Mouse (Mus musculus) heart, embryonic 10.5 days (tissue): ENCODE results near the gene Fam209. TPM values are rescaled to one million over a fixed set of nuclear protein-coding genes. Genes with fewer than 3 reads are reported as not detected.

Experiments
- DNase-seq: peaks from one replicate; pipeline ENCODE4 v3.0.0-alpha.2; 2017; ENCODE audit warnings: low spot score
- H3K27ac ChIP-seq: fragments of 300-500 bp; sonication (generic); 2 replicates; pipeline ENCODE4 v1.5.1; 2016; ENCODE audit warnings: mild to moderate bottlenecking
- H3K27me3 ChIP-seq: fragments of 300-500 bp; sonication (generic); 2 replicates; pipeline ENCODE4 v1.6.1; 2016; ENCODE audit warnings: mild to moderate bottlenecking; ENCODE audit not compliant: poor library complexity, insufficient read depth, severe bottlenecking
- H3K36me3 ChIP-seq: fragments of 300-500 bp; sonication (generic); 2 replicates; pipeline ENCODE4 v1.6.1; 2016; ENCODE audit warnings: mild to moderate bottlenecking, moderate library complexity
- H3K4me1 ChIP-seq: fragments of 300-500 bp; sonication (generic); 2 replicates; pipeline ENCODE4 v1.6.1; 2016; ENCODE audit warnings: mild to moderate bottlenecking
- H3K4me3 ChIP-seq: fragments of 300-500 bp; sonication (generic); 2 replicates; pipeline ENCODE4 v1.5.1; 2016; ENCODE audit warnings: mild to moderate bottlenecking, moderate library complexity
- H3K9me3 ChIP-seq: fragments of 300-500 bp; sonication (generic); 2 replicates; pipeline ENCODE4 v1.6.1; 2016; ENCODE audit warnings: mild to moderate bottlenecking, moderate library complexity
- WGBS: fragments of 180-500 bp; shearing (Covaris S2); methylation state at CpG from one replicate; pipeline ENCODE4 v1.1.7; 2016; 5-methylcytosine and 5-hydroxymethylcytosine counted together
- polyA plus RNA-seq: library from polyadenylated mRNA; unstranded; fragments of >200 nt; fragmentation: Nextera tagmentation; extraction: Ambion mirVana; gene quantifications from 2 replicates; pipeline ENCODE4 v1.2.1, GENCODE M21; 2016

Fam209 gene
- polyA plus RNA-seq, 1 experiment from 2014 or later: not detected

- no peaks in the 10 kb centered on the region for H3K36me3 ChIP-seq
- no peak for DNase-seq
- 79% methylated on average over 14 of the region's 14 CpGs for WGBS
Measured at GRCm38 (mm10) chr2:172483766-172484413, 11.6 kb downstream of the Fam209 start.

DNA sequence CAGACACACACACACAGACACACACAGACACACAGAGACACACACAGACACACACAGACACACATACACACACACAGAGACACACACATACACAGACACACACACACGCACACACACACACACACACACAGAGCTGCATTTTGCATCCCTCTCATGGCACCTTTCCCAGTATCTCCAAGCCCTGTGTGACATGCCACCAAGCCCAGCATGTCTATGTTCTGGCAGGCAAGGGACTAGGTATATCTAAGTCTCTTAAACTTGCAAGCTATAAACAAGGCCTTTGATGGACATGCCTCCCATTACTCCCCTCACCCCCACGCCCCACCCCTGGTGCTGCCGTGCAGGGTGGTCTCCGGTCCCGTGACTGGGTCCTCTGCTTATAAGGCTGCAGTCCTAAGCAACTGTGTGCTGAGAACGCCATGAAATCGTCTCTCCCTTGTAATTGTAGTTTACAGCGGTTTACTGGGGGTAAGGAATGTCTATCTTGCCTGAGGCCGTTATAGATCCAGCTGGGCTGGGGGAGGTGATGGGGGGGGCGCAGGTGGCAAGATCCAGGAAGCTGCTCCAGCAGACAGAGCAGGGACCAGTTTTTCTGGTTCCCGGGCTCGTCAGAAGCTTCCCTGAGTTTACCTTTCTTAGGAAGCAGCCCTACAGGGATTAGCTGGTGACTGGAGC, 12.5 kb downstream of the Fam209 start:
- whole genome bisulfite sequencing: 48% methylated on average over 12 of the region's 12 CpGs
- Histone ChIP-seq H3K4me3 (no peak overlapping the region), H3K27me3 (no peaks in the 10 kb centered on the region), H3K36me3 (no peaks in the 10 kb centered on the region), H3K27ac (0 out of 2 replicates have a peak overlapping the region, but pooled peaks have one; percentile 29), H3K9me3 (no peaks in the 10 kb centered on the region), H3K4me1 (0 out of 2 replicates have a peak, but pooled peaks cover 6% of the 10 kb centered on the region)
- DNase-seq: no peak

More at GRCm38 (mm10) chr2:172483766-172484413, 11.6 kb downstream of the Fam209 start:
- no peaks in the 10 kb centered on the region for H3K9me3 ChIP-seq
- no peak overlapping the region for H3K27ac ChIP-seq
- 0 out of 2 replicates have a peak, but pooled peaks cover 6% of the 10 kb centered on the region for H3K4me1 ChIP-seq
- no peak overlapping the region for H3K4me3 ChIP-seq
- no peaks in the 10 kb centered on the region for H3K27me3 ChIP-seq

GRCm38 (mm10) chr2:172496736-172497345, 24.5 kb downstream of the Fam209 start:
- H3K27me3 ChIP-seq: no peaks in the 10 kb centered on the region
- H3K36me3 ChIP-seq: no peaks in the 10 kb centered on the region
- H3K4me3 ChIP-seq: no peak overlapping the region
- H3K27ac ChIP-seq: no peak overlapping the region
- H3K4me1 ChIP-seq: peaks cover 9% of the 10 kb centered on the region
- no peak for DNase-seq
- 64% methylated on average over 8 of the region's 8 CpGs for WGBS
- no peaks in the 10 kb centered on the region for H3K9me3 ChIP-seq

DNA sequence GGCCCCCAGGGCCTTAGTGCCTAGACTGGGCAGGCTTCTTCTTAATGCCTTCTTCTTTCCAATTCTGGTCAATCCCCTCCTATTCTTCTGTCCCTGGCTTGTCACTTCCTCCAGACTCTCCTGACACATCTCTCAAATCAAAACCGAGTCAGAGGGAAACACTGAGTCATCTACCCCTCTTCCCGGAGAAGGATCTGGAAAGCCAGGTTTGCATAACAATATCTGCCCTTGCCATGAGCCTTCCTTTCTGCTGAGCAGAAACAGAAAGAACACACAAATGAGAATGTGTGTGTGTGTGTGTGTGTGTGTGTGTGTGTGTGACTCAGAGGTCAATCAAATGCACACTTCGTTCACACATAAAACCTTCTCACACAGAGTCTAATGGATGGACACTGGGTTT, 26.5 kb downstream of the Fam209 start:
- Histone ChIP-seq H3K9me3 (no peaks in the 10 kb centered on the region), H3K36me3 (no peaks in the 10 kb centered on the region), H3K27ac (no peak overlapping the region), H3K4me3 (no peak overlapping the region), H3K27me3 (no peaks in the 10 kb centered on the region), H3K4me1 (peaks cover 9% of the 10 kb centered on the region)
- no peak for DNase-seq
- 47% methylated on average over 3 of the region's 3 CpGs for WGBS

- Histone ChIP-seq H3K9me3 (no peaks in the 10 kb centered on the region), H3K27me3 (no peaks in the 10 kb centered on the region), H3K36me3 (no peaks in the 10 kb centered on the region), H3K4me1 (peaks cover 9% of the 10 kb centered on the region), H3K27ac (no peak overlapping the region), H3K4me3 (no peak overlapping the region)
- no peak for DNase-seq
- 22% methylated on average over 7 of the region's 7 CpGs for WGBS
Measured at GRCm38 (mm10) chr2:172500752-172501316, 28.5 kb downstream of the Fam209 start.

DNA sequence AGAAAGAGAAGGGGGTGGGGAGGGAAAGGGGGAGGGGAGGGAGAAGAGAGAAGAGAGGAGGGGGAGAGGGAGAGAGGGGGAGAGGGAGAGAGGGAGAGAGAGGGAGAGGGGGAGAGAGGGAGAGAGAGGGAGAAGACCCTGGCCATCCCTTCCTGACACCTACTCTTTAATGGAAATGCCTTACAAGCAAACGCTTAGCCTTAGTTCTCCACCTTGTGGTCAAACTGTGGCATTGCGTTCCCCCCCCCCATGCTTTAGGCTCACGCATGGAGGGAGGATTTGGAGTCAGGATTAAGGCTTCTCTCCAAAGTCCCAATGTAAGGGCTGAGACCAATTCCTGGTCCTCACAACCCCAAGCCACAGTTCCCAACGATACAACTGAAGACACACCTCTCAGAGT, 29.0 kb downstream of the Fam209 start:
- Histone ChIP-seq H3K4me3 (no peak overlapping the region), H3K27me3 (no peaks in the 10 kb centered on the region), H3K27ac (no peak overlapping the region), H3K4me1 (peaks cover 9% of the 10 kb centered on the region), H3K9me3 (no peaks in the 10 kb centered on the region), H3K36me3 (no peaks in the 10 kb centered on the region)
- WGBS: 2% methylated on average over 4 of the region's 4 CpGs
- DNase-seq: no peak

- 46% methylated on average over 14 of the region's 14 CpGs for WGBS
- Histone ChIP-seq H3K36me3 (no peaks in the 10 kb centered on the region), H3K27ac (0 out of 2 replicates have a peak overlapping the region, but pooled peaks have one; percentile 8), H3K9me3 (no peaks in the 10 kb centered on the region), H3K4me3 (no peak overlapping the region), H3K4me1 (peaks cover 9% of the 10 kb centered on the region), H3K27me3 (no peaks in the 10 kb centered on the region)
- DNase-seq: no peak
Measured at GRCm38 (mm10) chr2:172502168-172502567, 29.8 kb downstream of the Fam209 start.

GRCm38 (mm10) chr2:172506121-172506520, 33.8 kb downstream of the Fam209 start:
- Histone ChIP-seq H3K36me3 (no peaks in the 10 kb centered on the region), H3K27ac (no peak overlapping the region), H3K9me3 (no peaks in the 10 kb centered on the region), H3K4me1 (peaks cover 3% of the 10 kb centered on the region), H3K27me3 (no peaks in the 10 kb centered on the region), H3K4me3 (no peak overlapping the region)
- no peak for DNase-seq
- WGBS: 83% methylated on average over 7 of the region's 7 CpGs

DNA sequence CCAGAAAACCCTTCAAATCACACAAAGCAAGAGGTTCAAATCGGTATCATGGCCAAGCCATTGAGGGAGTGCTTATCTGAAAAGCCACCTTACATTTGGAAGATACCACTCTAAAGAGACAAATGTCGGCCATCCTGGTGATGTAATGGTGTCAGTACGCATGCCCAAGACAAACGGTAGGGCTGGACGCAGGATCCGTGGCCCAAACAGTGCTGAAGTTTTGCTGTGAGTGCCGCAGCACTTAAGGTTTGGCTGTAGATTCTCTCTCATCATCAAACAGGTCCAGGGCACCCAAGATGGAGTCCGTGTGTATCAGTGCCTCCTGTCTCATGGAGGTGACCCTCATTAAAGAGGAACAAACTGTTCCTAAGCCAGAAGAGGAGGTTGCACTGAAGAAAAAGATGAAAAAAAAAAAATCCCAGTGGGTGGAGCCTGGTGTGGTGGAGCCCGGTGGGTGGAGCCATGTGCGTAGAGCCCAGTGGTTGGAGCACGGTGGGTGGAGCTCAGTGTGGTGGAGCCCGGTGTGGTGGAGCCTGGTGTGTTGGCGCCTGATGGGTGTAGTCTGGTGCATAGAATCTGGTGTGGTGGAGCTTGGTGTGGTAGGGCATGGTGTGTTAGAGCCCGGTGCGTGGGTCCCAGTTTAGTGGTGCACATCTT, 37.9 kb downstream of the Fam209 start:
- no peak for DNase-seq
- Histone ChIP-seq H3K27ac (no peak overlapping the region), H3K9me3 (no peaks in the 10 kb centered on the region), H3K4me3 (no peak overlapping the region), H3K4me1 (no peaks in the 10 kb centered on the region), H3K36me3 (no peaks in the 10 kb centered on the region), H3K27me3 (0 out of 2 replicates have a peak, but pooled peaks cover 14% of the 10 kb centered on the region)
- WGBS: 76% methylated on average over 15 of the region's 15 CpGs

DNA sequence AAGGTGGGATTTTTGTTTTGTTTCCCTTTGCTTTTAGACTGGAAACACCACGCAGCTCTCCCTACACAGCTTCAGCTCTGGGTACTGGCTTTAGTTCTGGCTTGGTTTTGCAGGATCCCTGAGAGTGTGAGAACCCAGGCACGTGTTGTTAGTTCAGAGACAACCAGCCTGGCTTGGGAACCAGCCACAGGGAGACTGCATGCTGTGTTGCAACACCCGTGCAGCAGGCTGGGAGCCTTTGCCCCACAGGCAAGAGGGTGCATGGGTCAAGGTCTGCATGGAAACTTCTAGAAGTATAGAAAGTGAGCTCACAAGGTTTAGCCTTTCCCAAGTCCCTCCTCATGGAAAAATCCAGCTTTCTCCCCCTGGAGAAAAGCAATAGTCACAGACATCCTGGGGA, 38.6 kb downstream of the Fam209 start:
- no peak overlapping the region for H3K27ac ChIP-seq
- no peak overlapping the region for H3K4me3 ChIP-seq
- H3K4me1 ChIP-seq: no peaks in the 10 kb centered on the region
- no peaks in the 10 kb centered on the region for H3K9me3 ChIP-seq
- 49% methylated on average over 3 of the region's 3 CpGs for WGBS
- no peaks in the 10 kb centered on the region for H3K36me3 ChIP-seq
- 0 out of 2 replicates have a peak, but pooled peaks cover 14% of the 10 kb centered on the region for H3K27me3 ChIP-seq
- DNase-seq: no peak

GRCm38 (mm10) chr2:172516407-172516992, 44.2 kb downstream of the Fam209 start:
- WGBS: 28% methylated on average over 11 of the region's 11 CpGs
- Histone ChIP-seq H3K9me3 (no peaks in the 10 kb centered on the region), H3K4me3 (no peak overlapping the region), H3K27me3 (peaks cover 14% of the 10 kb centered on the region; the same call in 1 of the 2 replicates), H3K27ac (no peak overlapping the region), H3K4me1 (peaks cover 24% of the 10 kb centered on the region), H3K36me3 (no peaks in the 10 kb centered on the region)
- no peak for DNase-seq

GRCm38 (mm10) chr2:172520616-172521371, 48.5 kb downstream of the Fam209 start:
- H3K4me3 ChIP-seq: no peak overlapping the region
- H3K9me3 ChIP-seq: no peaks in the 10 kb centered on the region
- H3K4me1 ChIP-seq: peaks cover 27% of the 10 kb centered on the region
- no peak for DNase-seq
- H3K27ac ChIP-seq: peak overlapping the region; percentile 19; the same call in 1 of the 2 replicates
- 81% methylated on average over 9 of the region's 9 CpGs for WGBS
- H3K27me3 ChIP-seq: no peaks in the 10 kb centered on the region; the same call in 1 of the 2 replicates
- H3K36me3 ChIP-seq: no peaks in the 10 kb centered on the region
